Comparison of ENCODE assay signal across 9 mouse cellular contexts in the genomic region with DNA sequence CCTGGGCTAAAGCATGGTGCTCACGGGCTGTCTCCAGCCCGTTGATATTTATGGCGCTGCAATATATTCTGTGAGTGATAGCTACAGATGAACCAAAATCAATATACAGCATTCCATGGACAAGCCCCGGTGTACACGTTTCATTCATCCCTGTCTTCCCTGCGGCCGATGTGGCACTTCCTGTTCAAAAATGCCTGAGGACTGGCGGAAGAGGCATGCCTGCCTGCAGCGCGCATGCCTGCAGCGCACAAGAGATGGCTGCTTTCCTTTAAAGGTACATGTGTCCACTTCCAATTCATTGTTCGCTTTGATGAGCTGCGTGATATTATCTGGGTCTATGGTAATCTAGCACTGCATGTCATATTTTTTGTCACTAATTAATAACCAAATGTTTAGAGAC.
DNase-seq lines count a peak whose midpoint lies in the region; ATAC-seq and TF ChIP-seq lines count a peak whose summit lies in the region.
"Had no signal": no experiment of that assay in that cellular context is flagged by ENCODE, and none has a peak within 500 bp of the region (broad histone marks: within the 10 kb centered on the region; RNA-seq: fewer than 3 reads in every experiment).

No protein-coding gene starts in this region.

- no peak for TF ChIP-seq CTCF in stomach, postnatal 0 days (IDR thresholded peaks at IDR 0.05; ENCODE audit: low read depth)

- H3K9me3 ChIP-seq in stomach, embryonic 14.5 days (ENCODE audit: control insufficient read depth, low read depth, low read length) = no peaks in the 10 kb centered on the region
- H3K9me3 ChIP-seq in stomach, postnatal 0 days (ENCODE audit: control insufficient read depth, low read length) = no peaks in the 10 kb centered on the region
- no peaks in the 10 kb centered on the region for H3K9me3 ChIP-seq in heart, embryonic 13.5 days
- H3K9me3 ChIP-seq in limb, embryonic 11.5 days (ENCODE audit: control insufficient read depth, low read length) = no peaks in the 10 kb centered on the region
- H3K9me3 ChIP-seq: midbrain, embryonic 12.5 days had no signal

- no peaks in the 10 kb centered on the region for H3K36me3 ChIP-seq in stomach, embryonic 14.5 days (ENCODE audit: control insufficient read depth, insufficient read depth, low read length)
- H3K36me3 ChIP-seq in stomach, postnatal 0 days (ENCODE audit: control insufficient read depth, insufficient read depth, low read length) = no peaks in the 10 kb centered on the region
- H3K36me3 ChIP-seq in heart, embryonic 13.5 days = no peaks in the 10 kb centered on the region
- H3K36me3 ChIP-seq in limb, embryonic 11.5 days (ENCODE audit: control insufficient read depth, insufficient read depth, low read length) = no peaks in the 10 kb centered on the region
- H3K36me3 ChIP-seq: midbrain, embryonic 12.5 days had no signal

- H3K4me1 ChIP-seq in stomach, embryonic 14.5 days (ENCODE audit: control insufficient read depth, insufficient read depth, low read length) = no peaks in the 10 kb centered on the region; the same call in 1 of the 2 replicates
- H3K4me1 ChIP-seq in stomach, postnatal 0 days (replicated peaks; ENCODE audit: control insufficient read depth, insufficient read depth) = no peaks in the 10 kb centered on the region
- H3K4me1 ChIP-seq in heart, embryonic 13.5 days = peaks cover 11% of the 10 kb centered on the region; the same call in 1 of the 2 replicates
- no peaks in the 10 kb centered on the region for H3K4me1 ChIP-seq in limb, embryonic 11.5 days (ENCODE audit: control insufficient read depth, insufficient read depth, low read length)

- no peaks in the 10 kb centered on the region for H3K27me3 ChIP-seq in stomach, embryonic 14.5 days (ENCODE audit: control insufficient read depth, insufficient read depth, low read length)
- H3K27me3 ChIP-seq in stomach, postnatal 0 days (ENCODE audit: control insufficient read depth, insufficient read depth, low read length) = no peaks in the 10 kb centered on the region
- no peaks in the 10 kb centered on the region for H3K27me3 ChIP-seq in heart, embryonic 13.5 days (replicated peaks)
- H3K27me3 ChIP-seq in limb, embryonic 11.5 days (ENCODE audit: control insufficient read depth, insufficient read depth, low read length) = no peaks in the 10 kb centered on the region
- H3K27me3 ChIP-seq: midbrain, embryonic 12.5 days had no signal

- 74% methylated on average over 13 of the region's 13 CpGs for WGBS in stomach, embryonic 14.5 days
- WGBS in stomach, postnatal 0 days = 77% methylated on average over 13 of the region's 13 CpGs
- 70% methylated on average over 13 of the region's 13 CpGs for WGBS in heart, embryonic 13.5 days
- WGBS in limb, embryonic 11.5 days = 57% methylated on average over 13 of the region's 13 CpGs

- no peak for DNase-seq in stomach, postnatal 0 days (ENCODE audit: low spot score)
- peak; percentile 30 for DNase-seq in limb, embryonic 11.5 days (ENCODE audit: low spot score)
- DNase-seq in left cerebral cortex, postnatal 25 days (ENCODE audit: low spot score in 2 of 2) = no peak
- DNase-seq in thymus, adult 18-20 months = no peak
- no peak for DNase-seq in thymus, postnatal 14 days
- DNase-seq: kidney, adult 8-10 months had no signal

- ATAC-seq in stomach, embryonic 14.5 days (ENCODE audit: insufficient number of reproducible peaks, insufficient read depth, low FRiP score, low read depth) = no peak
- no peak for ATAC-seq in stomach, postnatal 0 days (ENCODE audit: low FRiP score, low TSS enrichment)
- no peak for ATAC-seq in heart, embryonic 13.5 days (ENCODE audit: extremely low read depth, insufficient number of reproducible peaks, low FRiP score, low TSS enrichment)
- ATAC-seq in limb, embryonic 11.5 days (ENCODE audit: insufficient number of reproducible peaks, low FRiP score, low TSS enrichment, low read depth) = no peak

- H3K9ac ChIP-seq in stomach, embryonic 14.5 days (replicated peaks; ENCODE audit: low read depth, low read length) = no peak overlapping the region
- no peak overlapping the region for H3K9ac ChIP-seq in stomach, postnatal 0 days (ENCODE audit: low read length)
- peak overlapping the region; percentile 67 for H3K9ac ChIP-seq in heart, embryonic 13.5 days
- H3K9ac ChIP-seq in limb, embryonic 11.5 days (ENCODE audit: low read length) = no peak overlapping the region
- H3K9ac ChIP-seq: midbrain, embryonic 12.5 days had no signal

- no peak overlapping the region for H3K4me3 ChIP-seq in stomach, embryonic 14.5 days (ENCODE audit: low read depth, low read length)
- no peak overlapping the region for H3K4me3 ChIP-seq in stomach, postnatal 0 days (ENCODE audit: low read depth, low read length)
- H3K4me3 ChIP-seq in heart, embryonic 13.5 days = peak overlapping the region; percentile 37
- H3K4me3 ChIP-seq in limb, embryonic 11.5 days (ENCODE audit: low read depth, low read length) = no peak overlapping the region
- H3K4me3 ChIP-seq: midbrain, embryonic 12.5 days had no signal

- TF ChIP-seq EP300 in stomach, postnatal 0 days (optimal IDR thresholded peaks at IDR 0.05) = no peak

- intact Hi-C loops in left cerebral cortex, postnatal 25 days (cut with DNase I) = no loop called here

- H3K27ac ChIP-seq in stomach, embryonic 14.5 days (ENCODE audit: low read length) = no peak overlapping the region
- H3K27ac ChIP-seq in stomach, postnatal 0 days (replicated peaks) = no peak overlapping the region
- H3K27ac ChIP-seq in heart, embryonic 13.5 days (replicated peaks) = no peak overlapping the region
- no peak overlapping the region for H3K27ac ChIP-seq in limb, embryonic 11.5 days (replicated peaks; ENCODE audit: low read depth, low read length)
- H3K27ac ChIP-seq: midbrain, embryonic 12.5 days had no signal

- 0 out of 2 replicates have a peak overlapping the region, but pooled peaks have one; percentile 13 for H3K4me2 ChIP-seq in stomach, embryonic 14.5 days (replicated peaks; ENCODE audit: low read depth, low read length)
- H3K4me2 ChIP-seq in stomach, postnatal 0 days (replicated peaks; ENCODE audit: low read depth) = no peak overlapping the region
- H3K4me2 ChIP-seq in heart, embryonic 13.5 days = peak overlapping the region; percentile 65
- no peak overlapping the region for H3K4me2 ChIP-seq in limb, embryonic 11.5 days (ENCODE audit: low read depth, severe bottlenecking)
- H3K4me2 ChIP-seq: midbrain, embryonic 12.5 days had no signal

Comparison
In these comparisons a context has a peak if more than half of its experiments do, and no peak if none do; other contexts are left out.
1. H3K4me2 ChIP-seq: peak in stomach, embryonic 14.5 days (single experiment) and heart, embryonic 13.5 days (single experiment); none in stomach, postnatal 0 days (single experiment) and limb, embryonic 11.5 days (single experiment).